Mouse (Mus musculus) CH12F3 (cell line): ENCODE data around the gene Aldh4a1.

Experiments
- in situ Hi-C: fragments of 300-500 bp; cut with MboI; formaldehyde crosslinking; loops from 2 replicates; pipeline ENCODE4 v1.14.3; 2020; ENCODE audit warnings: low sequenced_read_pairs

Gene Aldh4a1

DNA sequence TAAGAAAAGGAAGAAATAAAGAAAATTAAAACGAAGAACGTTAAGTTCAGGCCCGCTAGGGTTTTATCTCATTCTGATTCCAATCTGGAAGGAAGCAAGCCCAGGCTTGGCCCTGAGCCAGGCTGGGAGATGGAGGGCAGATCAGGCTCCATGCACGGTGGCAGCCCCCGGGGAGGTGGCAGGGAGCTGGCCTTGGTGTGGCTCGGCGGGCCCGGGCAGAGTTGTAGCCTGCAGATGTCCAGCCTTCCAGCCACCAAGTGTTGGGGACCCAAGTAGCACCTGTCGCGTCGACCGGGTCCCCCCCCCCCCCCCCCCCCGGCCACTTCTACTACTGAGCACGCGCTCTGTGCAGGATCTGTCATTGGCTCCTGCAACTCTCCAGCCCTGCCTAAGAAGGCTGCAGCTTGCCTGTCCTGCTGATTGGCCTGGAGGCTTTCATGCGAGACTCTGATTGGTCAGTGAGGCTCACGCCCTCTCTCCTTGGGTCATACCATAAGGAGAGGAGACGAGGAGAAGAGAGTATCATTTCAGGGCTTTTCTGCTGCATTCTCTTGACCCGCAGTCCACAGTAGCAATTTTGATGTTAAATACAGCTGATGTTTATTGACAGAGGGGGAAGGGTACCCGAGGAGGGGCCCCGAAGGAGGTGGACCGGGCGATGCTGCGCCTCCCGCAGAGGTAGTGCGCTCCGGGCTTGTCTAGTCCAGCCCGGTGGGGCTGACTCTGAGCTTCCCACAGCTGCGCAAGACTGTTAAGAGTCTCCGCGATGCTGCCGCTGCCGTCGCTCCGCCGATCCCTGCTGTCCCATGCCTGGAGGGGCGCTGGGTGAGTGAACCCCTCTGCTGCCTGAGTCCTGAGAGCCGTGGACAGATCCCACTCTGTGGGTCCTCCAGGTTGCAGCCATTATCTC lies at the start of gene Aldh4a1:
Gene Aldh4a1, plus strand, starts transcription at position 494 of the 910 bp plus-strand sequence.
- in situ Hi-C loops: no loop called here

DNA sequence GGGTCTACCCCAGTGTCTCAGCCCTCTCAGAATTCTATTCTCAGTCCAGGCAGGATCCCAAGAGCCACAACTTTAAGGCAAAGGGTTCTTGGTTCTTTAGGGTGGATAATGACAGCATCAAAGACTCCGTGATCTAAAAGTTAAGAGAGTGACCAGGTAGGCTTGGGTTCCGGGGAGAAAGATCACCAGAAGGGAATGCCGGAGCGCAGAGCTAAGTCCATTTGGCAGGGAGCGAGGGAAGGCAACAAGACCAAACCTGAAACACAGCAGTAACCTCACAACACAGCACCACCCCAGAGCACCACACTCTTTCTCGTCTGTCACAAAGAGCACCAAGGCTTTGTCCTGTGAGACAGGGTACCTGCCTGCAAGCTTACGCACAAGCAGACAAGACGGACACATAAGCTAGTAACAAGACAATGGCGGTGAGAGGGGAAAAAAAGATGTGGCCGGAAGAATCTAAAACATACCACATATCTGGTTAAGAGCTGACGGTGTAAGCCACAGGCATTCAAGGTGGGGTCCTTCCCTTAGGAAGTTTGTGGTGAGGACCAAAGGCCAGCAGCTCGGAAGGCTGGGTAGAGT lies 49.6 kb upstream of the Aldh4a1 start:
- in situ Hi-C loops: no loop called here

DNA sequence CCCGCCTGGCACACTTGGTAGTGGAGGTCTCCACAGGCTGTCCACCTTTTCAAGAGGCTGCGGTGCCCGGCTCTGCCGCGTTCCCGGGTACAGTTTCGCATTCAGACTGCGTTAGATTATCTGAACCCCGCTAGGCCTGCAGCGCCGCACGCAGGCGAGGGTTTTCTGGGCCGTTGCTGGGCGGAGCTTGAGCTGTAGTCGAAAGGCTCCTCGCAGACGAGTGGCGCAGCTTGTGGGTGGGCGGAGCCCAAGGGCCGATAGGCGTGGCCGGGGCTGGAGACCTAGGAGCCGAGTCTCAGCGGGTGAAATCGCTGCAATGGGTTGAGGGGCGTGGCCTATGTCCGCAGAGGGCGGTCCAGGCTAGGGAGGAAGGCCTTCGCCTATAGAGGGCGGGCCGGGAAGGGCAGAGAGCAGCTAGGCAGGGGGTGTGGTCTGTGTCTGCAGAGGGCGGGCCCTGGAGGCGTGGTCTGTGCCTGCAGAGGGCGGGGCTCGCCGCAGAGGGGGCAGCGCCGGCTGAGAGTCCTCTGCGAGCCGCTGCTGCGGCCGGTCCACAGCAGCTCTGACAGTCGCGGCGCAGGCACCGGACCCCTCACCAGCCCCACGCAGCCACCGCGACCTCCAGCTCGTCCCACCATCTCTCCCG lies 48.4 kb upstream of the Aldh4a1 start:
- in situ Hi-C loops: no loop called here

DNA sequence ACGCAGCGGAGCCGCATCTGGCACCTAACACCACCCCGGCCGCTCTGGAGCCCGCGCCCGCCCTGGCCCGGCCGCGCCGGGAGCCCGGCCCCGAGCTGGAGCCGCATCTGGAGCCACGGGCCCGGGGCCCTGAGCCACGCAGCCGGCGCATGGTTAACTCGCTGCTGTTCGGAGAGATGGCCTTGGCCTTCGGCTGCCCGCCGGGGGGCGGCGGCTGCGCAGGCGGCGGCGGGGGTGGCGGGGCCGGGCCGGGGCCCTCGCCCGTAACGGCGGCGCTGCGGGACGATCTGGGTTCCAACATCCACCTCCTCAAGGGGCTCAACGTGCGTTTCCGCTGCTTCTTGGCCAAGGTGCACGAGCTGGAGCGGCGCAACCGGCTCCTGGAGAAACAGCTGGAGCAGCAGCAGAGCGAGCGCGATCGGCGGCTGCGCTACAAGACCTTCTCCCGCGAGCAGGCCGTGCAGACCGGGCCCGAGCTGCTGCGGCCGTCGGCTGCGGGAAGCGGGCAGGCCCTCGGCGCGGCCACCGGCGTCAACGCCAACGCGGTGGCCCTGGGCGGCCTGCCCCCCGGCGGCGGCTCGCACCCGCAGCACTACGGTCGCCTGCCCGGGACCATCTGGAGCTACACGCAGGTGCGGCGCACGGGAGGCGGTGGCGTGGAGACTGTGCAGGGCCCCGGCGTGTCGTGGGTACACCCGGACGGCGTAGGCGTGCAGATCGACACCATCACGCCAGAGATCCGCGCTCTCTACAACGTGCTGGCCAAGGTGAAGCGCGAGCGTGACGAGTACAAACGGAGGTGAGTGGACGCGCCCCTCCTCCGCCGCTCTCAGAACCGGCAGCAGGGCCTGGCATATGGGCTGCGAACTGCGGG lies 47.6 kb upstream of the Aldh4a1 start:
- in situ Hi-C loops: no loop called here

DNA sequence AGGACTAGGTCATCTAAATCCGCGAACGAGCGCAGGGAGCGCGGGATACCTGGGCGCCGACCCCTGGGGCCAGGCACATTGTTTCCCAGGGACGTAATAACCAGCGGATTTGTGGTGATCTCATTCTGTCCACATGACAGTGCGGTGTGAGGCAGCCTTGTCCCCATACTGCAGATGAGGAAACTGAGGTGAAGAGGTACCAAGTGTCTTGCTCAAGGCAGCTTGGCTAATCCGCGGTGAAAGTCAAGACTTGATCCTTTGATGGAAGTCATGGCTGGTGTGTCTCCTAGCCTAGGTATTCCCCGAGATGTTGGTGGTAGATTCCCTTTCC lies 47.0 kb upstream of the Aldh4a1 start:
- in situ Hi-C loops: no loop called here

DNA sequence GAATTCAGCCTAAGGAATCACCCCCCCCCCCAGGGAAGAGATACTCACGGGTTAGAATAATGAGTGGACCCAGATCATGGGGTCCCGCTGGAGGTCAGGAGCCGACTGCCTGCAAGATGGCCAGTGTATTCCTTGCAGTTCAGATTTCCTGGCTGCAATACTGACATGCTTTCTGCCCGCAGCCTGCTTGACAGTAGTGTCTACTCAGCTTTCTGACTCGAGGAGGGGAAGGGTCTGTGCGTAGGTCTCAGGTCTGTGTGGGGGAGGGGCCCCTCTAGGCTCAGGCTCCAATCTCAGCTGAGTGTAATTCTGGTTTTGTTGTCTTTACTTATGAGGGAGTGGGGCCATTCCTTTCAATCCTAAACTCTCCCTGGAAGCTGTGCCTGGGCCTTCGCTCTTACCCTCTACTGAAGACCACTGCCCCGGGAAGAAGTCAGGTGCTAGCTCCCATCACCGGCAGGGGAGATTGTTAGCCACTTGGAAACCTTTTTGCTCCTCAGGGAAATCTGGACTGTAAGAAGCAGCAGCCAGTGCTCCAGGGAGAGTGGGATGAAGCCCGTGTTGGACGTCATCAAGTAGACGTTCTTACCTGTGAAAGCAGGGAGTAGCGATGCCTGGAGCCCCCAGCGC lies 46.3 kb upstream of the Aldh4a1 start:
- in situ Hi-C loops: no loop called here

DNA sequence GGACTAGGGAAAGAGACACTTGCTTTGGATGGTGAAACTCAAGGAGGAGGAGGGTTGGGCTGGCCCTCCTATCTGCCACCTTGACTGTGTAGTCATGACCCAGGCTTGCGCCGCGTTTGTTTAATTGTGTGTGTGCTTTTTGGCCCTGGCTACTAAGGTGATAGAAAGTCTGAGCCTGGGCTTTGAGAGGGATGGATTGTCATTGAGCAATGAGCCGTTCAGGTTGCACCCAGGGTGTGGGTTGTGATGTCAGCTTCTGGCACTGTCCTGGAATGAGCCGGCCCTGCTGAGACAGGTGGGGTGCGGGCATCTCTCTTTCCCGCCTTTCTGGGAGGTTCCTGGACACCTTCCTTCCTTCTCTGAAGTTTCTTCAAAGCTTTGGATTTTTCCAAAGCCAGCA lies 45.7 kb upstream of the Aldh4a1 start:
- in situ Hi-C loops: no loop called here

DNA sequence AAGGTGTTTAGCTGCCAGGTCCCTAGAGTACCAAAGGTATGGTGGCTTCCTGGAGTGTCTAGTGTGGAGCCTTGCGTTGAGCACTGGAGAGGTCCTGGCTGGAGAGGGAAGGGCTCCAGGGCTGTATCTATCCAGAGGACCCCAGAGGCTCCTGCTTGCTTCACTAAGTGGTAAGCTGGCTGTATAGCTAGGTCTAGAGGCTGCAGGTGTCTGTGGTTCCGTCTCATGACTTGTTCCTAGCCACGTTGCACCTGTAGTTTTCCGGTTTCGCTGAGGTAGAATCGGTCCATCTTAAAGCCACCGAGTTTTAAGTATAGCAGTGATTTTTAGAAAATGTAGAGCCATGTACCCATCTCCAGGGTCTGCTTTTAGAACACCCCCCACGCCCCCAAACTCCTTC lies 44.3 kb upstream of the Aldh4a1 start:
- in situ Hi-C loops: no loop called here

DNA sequence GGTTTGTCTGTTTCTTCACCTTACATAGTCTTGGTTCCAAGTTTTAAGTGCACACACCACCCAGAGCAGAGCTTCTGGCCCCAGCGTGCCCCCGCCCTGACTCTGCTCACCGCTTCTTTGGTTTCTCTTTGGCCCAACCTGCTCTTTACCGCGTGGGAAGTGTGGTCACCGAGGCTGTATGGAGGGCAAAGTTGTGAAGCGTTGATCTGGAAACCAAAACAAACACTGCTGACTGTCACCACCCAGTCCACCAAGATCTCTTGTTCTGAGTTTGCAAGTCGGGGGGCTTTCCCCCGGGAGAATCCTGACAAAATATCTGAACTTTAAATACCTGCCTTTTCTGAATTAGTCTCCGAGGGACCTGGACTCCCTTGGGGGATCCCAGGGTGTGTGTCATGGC lies 43.7 kb upstream of the Aldh4a1 start:
- in situ Hi-C loops: no loop called here

DNA sequence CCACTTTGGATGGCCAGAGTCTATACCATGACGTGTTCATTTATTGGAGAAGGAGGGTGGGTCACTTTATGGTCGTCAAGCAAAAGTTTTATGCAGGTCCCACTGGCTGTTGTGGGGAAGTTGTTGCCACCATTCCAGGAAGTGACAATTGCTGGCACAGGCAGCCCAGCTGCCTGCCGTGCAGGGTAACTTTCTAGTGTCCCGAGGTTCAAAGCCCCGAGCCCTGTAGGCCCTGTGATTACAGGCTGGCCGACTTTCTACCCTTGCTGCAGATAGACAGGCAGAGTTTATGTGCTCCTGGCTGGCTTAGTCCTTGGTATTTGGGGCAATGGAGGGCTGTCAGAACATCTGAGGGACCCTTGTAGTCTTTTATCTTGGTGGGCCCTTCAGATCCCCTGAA lies 43.2 kb upstream of the Aldh4a1 start:
- in situ Hi-C loops: no loop called here

DNA sequence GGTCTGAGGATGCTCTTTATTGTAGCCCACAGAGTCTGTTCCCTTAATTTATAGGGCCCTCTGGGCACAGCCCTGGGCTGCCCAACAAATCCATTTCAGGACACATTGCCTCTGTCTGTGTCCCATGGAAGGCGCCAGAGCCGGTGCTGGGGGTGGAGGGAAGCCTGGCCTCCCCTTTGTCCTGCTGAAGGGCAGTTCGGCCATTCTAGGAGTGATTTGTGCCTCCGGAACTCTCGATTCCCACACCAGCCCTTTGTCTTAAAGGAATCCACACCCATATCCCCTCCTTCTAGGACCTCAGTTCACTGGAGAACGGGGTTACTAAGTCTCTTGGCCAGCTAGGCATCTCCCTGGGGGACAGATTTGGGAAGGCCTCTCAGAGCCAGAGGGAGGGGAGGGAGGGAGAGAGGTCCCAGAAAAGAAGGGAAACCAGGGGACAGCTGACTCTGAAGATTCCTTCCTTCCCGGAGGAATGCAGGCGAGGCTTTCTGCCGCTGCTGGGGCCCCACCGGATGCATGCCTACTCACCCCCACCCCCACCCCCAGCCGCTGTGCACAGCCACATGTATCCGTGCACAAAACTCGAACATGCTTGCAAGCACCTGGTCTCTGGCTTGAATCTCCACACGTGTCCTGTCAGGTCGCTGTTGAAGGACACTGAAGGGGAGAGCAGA lies 41.9 kb upstream of the Aldh4a1 start:
- in situ Hi-C loops: no loop called here

DNA sequence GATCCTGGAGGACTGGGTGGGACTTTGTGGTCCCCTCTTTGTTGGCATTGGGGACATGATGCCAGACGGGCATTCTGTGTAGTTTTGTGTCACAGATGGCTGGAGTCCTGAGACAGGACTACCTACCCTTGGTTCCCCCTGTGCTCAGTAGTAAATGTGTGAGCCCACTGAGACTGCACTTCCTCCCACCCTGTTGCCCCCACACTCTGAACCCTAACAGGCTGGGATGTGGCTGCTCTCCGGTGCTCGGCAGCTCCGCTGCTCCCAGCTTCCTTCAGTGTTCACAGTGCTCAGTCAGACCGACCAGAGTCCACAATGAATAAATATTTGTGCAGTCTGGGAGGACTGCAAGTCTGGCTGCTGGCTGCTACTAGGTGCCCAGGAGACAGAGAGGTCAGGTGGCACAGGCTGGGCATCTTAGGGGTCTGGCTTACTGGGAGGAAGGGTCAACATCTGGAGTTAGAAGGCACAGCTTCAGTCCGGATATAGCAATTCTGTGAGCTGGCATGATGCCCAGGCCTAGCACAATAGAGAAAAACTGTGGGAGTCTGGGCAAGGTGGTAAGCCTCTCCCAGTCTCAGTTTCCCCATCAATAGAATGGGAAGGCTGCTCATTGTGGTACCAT lies 41.1 kb upstream of the Aldh4a1 start:
- in situ Hi-C loops: no loop called here

DNA sequence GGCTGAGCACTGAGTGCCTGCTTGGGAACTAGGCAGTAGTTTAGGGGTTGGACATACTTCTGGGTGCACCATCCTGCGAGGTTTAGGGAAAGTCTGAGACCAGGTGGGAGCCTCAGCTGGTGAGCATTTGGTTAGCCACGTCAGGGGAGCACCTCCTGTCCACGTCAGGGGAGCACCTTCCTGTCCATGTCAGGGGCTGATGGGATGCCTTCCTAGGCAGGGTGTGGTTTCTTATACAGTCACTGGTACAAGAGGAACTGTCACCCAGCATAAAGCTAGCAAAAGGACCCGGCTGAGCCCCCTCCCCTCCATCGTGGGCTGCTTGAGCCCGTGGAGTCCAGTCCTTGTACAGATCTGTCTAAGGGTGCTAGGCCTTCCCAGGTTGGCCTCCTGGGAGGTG lies 40.3 kb upstream of the Aldh4a1 start:
- in situ Hi-C loops: no loop called here

DNA sequence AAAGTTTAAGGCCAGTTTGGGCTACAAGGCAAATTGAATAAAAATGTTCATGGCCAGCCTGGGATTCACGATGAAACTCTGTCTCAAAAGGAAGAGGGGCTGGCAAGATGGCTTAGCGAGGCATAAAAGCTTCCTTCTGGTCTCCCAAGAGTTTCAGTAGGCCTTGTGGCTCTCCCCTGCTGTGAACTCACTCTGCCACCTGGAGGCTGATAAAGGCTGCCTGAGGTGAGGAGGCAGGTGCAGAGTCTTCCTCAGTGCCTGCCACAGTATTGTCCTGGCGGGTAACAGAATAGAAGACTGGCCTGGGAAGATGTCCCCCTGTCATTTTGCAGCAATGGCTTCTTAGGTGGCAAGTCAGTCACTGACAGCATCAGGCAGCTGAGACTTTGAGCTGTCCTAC lies 39.8 kb upstream of the Aldh4a1 start:
- in situ Hi-C loops: no loop called here

DNA sequence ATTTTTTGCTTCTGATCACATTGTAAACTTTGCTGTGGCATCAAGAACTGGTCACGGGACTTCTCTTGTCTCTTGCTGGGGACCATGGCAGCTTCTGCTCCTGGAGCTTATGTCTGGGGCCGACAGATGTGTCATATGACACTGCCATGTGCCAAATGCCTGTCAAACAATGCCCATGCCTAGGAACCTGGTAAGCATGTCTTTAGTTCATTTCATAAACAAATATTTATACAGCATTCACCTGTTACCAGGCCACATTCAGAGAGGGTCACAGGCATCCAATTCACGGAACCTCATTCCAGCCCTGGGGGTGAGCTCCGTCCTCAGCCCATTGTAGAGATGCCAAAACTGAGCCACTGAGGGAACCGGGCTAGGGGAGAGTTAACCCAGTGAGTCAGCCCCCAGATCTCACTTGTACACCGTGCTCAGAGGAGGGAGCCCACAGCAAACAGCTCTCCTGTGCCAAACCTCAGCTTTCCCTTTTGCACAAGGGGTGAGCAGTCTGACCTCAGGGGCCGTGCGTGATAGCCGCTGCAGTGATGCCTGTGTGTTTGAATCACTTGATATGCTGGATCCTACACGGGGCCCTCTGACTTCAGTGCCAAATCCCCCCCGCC lies 38.9 kb upstream of the Aldh4a1 start:
- in situ Hi-C loops: no loop called here

DNA sequence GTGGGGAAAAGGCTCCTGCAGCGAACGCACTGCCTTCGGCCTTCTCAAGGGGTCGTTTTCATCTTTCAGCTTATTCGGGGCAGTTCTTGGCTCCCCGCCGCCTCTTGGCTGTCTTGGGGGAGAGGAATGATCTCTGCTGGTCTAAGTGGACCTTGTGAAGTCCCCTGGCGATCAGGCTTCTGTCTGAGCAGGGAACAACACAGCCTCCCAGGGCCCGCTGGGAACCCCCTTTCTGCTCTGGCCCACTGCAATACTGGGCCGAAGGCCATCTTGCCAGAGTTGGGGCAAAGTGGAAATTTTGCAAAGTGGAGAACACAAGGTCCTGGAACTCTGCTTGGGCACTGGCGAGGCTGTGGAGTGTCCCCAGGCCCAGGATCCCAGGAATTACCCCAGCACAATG lies 38.0 kb upstream of the Aldh4a1 start:
- in situ Hi-C loops: no loop called here

DNA sequence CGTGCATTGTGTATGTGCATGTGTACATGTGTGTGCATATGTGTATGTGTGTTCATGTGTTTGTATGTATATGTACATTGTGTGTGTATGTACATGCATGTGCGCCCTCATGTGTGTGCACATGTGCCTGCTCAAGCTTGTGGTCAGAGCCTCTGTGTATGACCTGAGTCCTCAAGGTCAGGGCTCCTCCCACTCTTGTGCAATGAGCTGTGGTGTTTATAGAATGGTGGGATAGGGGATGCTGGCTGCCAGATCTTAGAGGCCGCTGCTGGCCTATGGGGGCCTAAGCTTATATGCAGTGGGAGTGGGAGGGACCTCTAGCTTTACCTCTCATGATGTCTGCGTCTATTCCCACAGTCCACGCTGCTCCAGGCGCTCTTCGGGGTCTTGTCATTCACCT lies 37.0 kb upstream of the Aldh4a1 start:
- in situ Hi-C loops: no loop called here

DNA sequence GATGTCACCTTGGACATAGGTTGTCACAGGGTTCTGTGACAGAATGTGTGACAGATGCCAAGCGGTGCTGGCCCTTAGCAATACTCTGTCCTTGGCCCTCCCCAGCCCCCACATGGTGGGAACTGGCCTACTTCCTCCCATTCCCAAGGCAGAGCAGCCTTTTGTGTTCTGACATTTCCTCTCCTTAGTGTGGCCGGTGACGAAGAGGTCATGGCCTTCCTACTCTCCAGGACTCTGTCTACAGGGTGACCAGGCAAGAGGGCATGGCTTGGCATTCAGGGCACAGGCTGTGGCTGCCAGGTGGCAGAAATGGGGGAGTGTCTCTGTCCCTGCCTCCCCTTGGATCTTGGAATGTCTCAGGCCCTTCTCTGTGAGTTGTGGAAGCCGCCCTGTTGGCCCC lies 35.3 kb upstream of the Aldh4a1 start:
- in situ Hi-C loops: no loop called here

DNA sequence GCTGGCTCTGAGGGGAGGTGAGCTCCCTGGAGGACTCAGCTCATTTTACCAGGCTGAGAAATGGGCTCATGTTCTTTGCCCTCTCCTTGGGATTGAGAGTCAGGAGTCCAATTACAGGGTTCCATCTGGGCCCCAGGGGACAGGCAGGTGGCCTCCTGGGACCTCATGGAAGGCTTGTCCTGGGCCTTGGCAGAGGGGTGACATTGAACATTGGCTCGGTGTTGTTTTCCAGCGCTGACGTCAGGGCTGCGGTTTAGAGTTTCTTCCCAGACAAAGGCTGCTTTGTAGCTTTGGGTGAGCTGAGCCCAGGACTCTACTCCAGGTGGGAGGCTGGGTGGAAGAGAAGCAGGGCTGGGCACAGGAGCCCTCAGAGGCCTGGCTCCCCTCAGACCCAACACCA lies 34.9 kb upstream of the Aldh4a1 start:
- in situ Hi-C loops: no loop called here
